Comparison of ENCODE assay signal across 34 mouse cellular contexts in genomic region chr3:138105056-138105455, GRCm38 (mm10). TPM values are rescaled to one million over a fixed set of nuclear protein-coding genes. Genes with fewer than 3 reads are reported as not detected.
A peak's percentile ranks its signal among the peaks of the same experiment; 100 is the strongest.
DNase-seq lines count a peak whose midpoint lies in the region; ATAC-seq lines count a peak whose summit lies in the region.
"Had no signal": no experiment of that assay in that cellular context is flagged by ENCODE, and none has a peak within 500 bp of the region (broad histone marks: within the 10 kb centered on the region; RNA-seq: fewer than 3 reads in every experiment).

No protein-coding gene starts in this region.

- H3K4me3 ChIP-seq in intestine, embryonic 14.5 days (ENCODE audit: low read depth, low read length) = no peak overlapping the region
- H3K4me3 ChIP-seq in intestine, embryonic 15.5 days (replicated peaks) = no peak overlapping the region
- H3K4me3 ChIP-seq: embryonic facial prominence, embryonic 15.5 days; forebrain, embryonic 13.5 days; gastrocnemius, adult 2 months; heart, embryonic 13.5 days; limb, embryonic 13.5 days; liver, embryonic 12.5 days; megakaryocyte, embryonic 14.5 days; midbrain, embryonic 12.5 days; neural tube, embryonic 13.5 days had no signal

- H3K4me2 ChIP-seq in intestine, embryonic 14.5 days (ENCODE audit: low read length) = no peak overlapping the region
- no peak overlapping the region for H3K4me2 ChIP-seq in intestine, embryonic 15.5 days (replicated peaks)
- H3K4me2 ChIP-seq: embryonic facial prominence, embryonic 15.5 days; forebrain, embryonic 13.5 days; heart, embryonic 13.5 days; limb, embryonic 13.5 days; liver, embryonic 12.5 days; midbrain, embryonic 12.5 days; neural tube, embryonic 13.5 days had no signal

- DNase-seq in adrenal gland, adult 2 months = peak; percentile 51
- no peak for DNase-seq in adrenal gland, postnatal 10 days
- DNase-seq in intestine, embryonic 14.5 days (ENCODE audit: low spot score) = peak; percentile 32
- peak; percentile 24 for DNase-seq in adrenal gland, adult 8-10 months
- DNase-seq in kidney, postnatal 36 days = no peak
- no peak for DNase-seq in left cerebral cortex, adult 18-20 months (ENCODE audit: low spot score in 2 of 2)
- DNase-seq: cerebellum, adult 11-12 months; cerebellum, postnatal 10 days; gastrocnemius, adult 2 months; gastrocnemius, postnatal 36 days; heart, adult 18-20 months; kidney, adult 9 months; kidney, postnatal 10 days; layer of hippocampus, adult 9-11 months; liver, postnatal 0 days; lung, postnatal 4 days; thymus, postnatal 4 days had no signal

- H3K27me3 ChIP-seq in intestine, embryonic 14.5 days (replicated peaks; ENCODE audit: control insufficient read depth, insufficient read depth, low read length) = no peaks in the 10 kb centered on the region
- H3K27me3 ChIP-seq in intestine, embryonic 15.5 days (replicated peaks) = no peaks in the 10 kb centered on the region
- H3K27me3 ChIP-seq: embryonic facial prominence, embryonic 15.5 days; forebrain, embryonic 13.5 days; heart, embryonic 13.5 days; limb, embryonic 13.5 days; liver, embryonic 12.5 days; megakaryocyte, embryonic 14.5 days; midbrain, embryonic 12.5 days; neural tube, embryonic 13.5 days had no signal

- H3K9ac ChIP-seq in intestine, embryonic 14.5 days (ENCODE audit: low read length) = no peak overlapping the region
- no peak overlapping the region for H3K9ac ChIP-seq in intestine, embryonic 15.5 days
- H3K9ac ChIP-seq: embryonic facial prominence, embryonic 15.5 days; forebrain, embryonic 13.5 days; heart, embryonic 13.5 days; limb, embryonic 13.5 days; liver, embryonic 12.5 days; liver, postnatal 0 days; midbrain, embryonic 12.5 days; neural tube, embryonic 13.5 days had no signal

- no peaks in the 10 kb centered on the region for H3K36me3 ChIP-seq in intestine, embryonic 14.5 days (ENCODE audit: control insufficient read depth, insufficient read depth, low read length)
- no peaks in the 10 kb centered on the region for H3K36me3 ChIP-seq in intestine, embryonic 15.5 days
- H3K36me3 ChIP-seq: embryonic facial prominence, embryonic 15.5 days; heart, embryonic 13.5 days; limb, embryonic 13.5 days; liver, embryonic 12.5 days; midbrain, embryonic 12.5 days; neural tube, embryonic 13.5 days had no signal

- ATAC-seq in intestine, embryonic 14.5 days (replicated peaks; ENCODE audit: low FRiP score, low TSS enrichment, low read depth) = no peak
- no peak for ATAC-seq in intestine, embryonic 15.5 days
- ATAC-seq: forebrain, embryonic 13.5 days; hindbrain, embryonic 16.5 days; intestine, embryonic 16.5 days; liver, embryonic 12.5 days; liver, postnatal 0 days had no signal

- 76% methylated on average over 5 of the region's 5 CpGs for WGBS in intestine, embryonic 14.5 days
- 76% methylated on average over 5 of the region's 5 CpGs for WGBS in intestine, embryonic 15.5 days

- H3K27ac ChIP-seq in intestine, embryonic 14.5 days (ENCODE audit: low read depth) = no peak overlapping the region
- no peak overlapping the region for H3K27ac ChIP-seq in intestine, embryonic 15.5 days
- H3K27ac ChIP-seq: embryonic facial prominence, embryonic 15.5 days; forebrain, embryonic 13.5 days; gastrocnemius, adult 2 months; heart, embryonic 13.5 days; limb, embryonic 13.5 days; liver, embryonic 12.5 days; midbrain, embryonic 12.5 days; neural tube, embryonic 13.5 days had no signal

- no peaks in the 10 kb centered on the region for H3K9me3 ChIP-seq in intestine, embryonic 14.5 days (ENCODE audit: control insufficient read depth, low read length)
- no peaks in the 10 kb centered on the region for H3K9me3 ChIP-seq in intestine, embryonic 15.5 days
- H3K9me3 ChIP-seq: embryonic facial prominence, embryonic 15.5 days; forebrain, embryonic 13.5 days; heart, embryonic 13.5 days; limb, embryonic 13.5 days; liver, embryonic 12.5 days; megakaryocyte, embryonic 14.5 days; midbrain, embryonic 12.5 days; neural tube, embryonic 13.5 days had no signal

- no peaks in the 10 kb centered on the region for H3K4me1 ChIP-seq in intestine, embryonic 14.5 days (replicated peaks; ENCODE audit: control insufficient read depth, insufficient read depth, low read length)
- no peaks in the 10 kb centered on the region for H3K4me1 ChIP-seq in intestine, embryonic 15.5 days (replicated peaks)
- H3K4me1 ChIP-seq: embryonic facial prominence, embryonic 15.5 days; forebrain, embryonic 13.5 days; heart, embryonic 13.5 days; limb, embryonic 13.5 days; liver, embryonic 12.5 days; midbrain, embryonic 12.5 days; neural tube, embryonic 13.5 days had no signal

RNA-seq across cellular contexts. Expression of gene Gm5105, which starts 37.9 kb away (rescaled TPM):
- total RNA-seq in adrenal gland, adult 2 months (2021) = not detected
- polyA plus RNA-seq in adrenal gland, adult 2 months (2012; rRNA removed) = not detected in 2 replicates
- under 1 TPM in 1 of 2 experiments, not detected in 1; 0.33 TPM for total RNA-seq in adrenal gland, postnatal 10 days (2021)
- 0.19 and 0.31 TPM in 2 replicates for polyA plus RNA-seq in intestine, embryonic 14.5 days (2014; fragmentation: Nextera tagmentation; extraction: Ambion mirVana)
- 0.24 and 0.31 TPM in 2 replicates for polyA plus RNA-seq in intestine, embryonic 15.5 days (2015; fragmentation: Nextera tagmentation; extraction: Ambion mirVana)
- under 1 TPM in 1 of 4 experiments, not detected in 3; 0.30 TPM for total RNA-seq in adrenal gland, adult 8-10 months (2022)
- under 1 TPM in 1 of 2 experiments, not detected in 1; 0.21 TPM for total RNA-seq in left cerebral cortex, adult 18-20 months (2021)
- total RNA-seq: common myeloid progenitor, adult 5-6 weeks; midbrain, postnatal 0 days had no signal
- polyA plus RNA-seq: forebrain, embryonic 13.5 days; hindbrain, embryonic 11.5 days; liver, embryonic 12.5 days; liver, postnatal 0 days; midbrain, embryonic 12.5 days; stomach, embryonic 14.5 days; testis, adult 2 months; thymus, postnatal 0 days had no signal

RNA-seq across cellular contexts. Expression of gene Trmt10a, which starts 38.2 kb away (rescaled TPM):
- total RNA-seq in adrenal gland, adult 2 months (2021) = 10 to 100 TPM in 1 of 2 experiments, 1 to 10 TPM in 1; 9.8 to 11.0 TPM
- 0.69 and 1.4 TPM in 2 replicates for polyA plus RNA-seq in adrenal gland, adult 2 months (2012; rRNA removed)
- 10 to 100 TPM in 1 of 2 experiments, 1 to 10 TPM in 1; 8.2 to 10.9 TPM for total RNA-seq in adrenal gland, postnatal 10 days (2021)
- 11.8 and 13.6 TPM in 2 replicates for polyA plus RNA-seq in intestine, embryonic 14.5 days (2014; fragmentation: Nextera tagmentation; extraction: Ambion mirVana)
- 8.8 and 12.9 TPM in 2 replicates for polyA plus RNA-seq in intestine, embryonic 15.5 days (2015; fragmentation: Nextera tagmentation; extraction: Ambion mirVana)
- total RNA-seq in adrenal gland, adult 8-10 months (2022) = 1 to 10 TPM; 4.9 to 9.2 (median 7.0) TPM
- 1 to 10 TPM; 4.0 to 4.9 TPM for total RNA-seq in left cerebral cortex, adult 18-20 months (2021)

RNA-seq across cellular contexts. Expression of gene Mttp, which starts 39.7 kb away (rescaled TPM):
- total RNA-seq in adrenal gland, adult 2 months (2021) = 10 to 100 TPM in 1 of 2 experiments, 1 to 10 TPM in 1; 5.5 to 12.6 TPM
- 0.51 and 0.68 TPM in 2 replicates for polyA plus RNA-seq in adrenal gland, adult 2 months (2012; rRNA removed)
- total RNA-seq in adrenal gland, postnatal 10 days (2021) = 10 to 100 TPM; 16.3 to 30.1 TPM
- polyA plus RNA-seq in intestine, embryonic 14.5 days (2014; fragmentation: Nextera tagmentation; extraction: Ambion mirVana) = 45.3 and 58.6 TPM in 2 replicates
- polyA plus RNA-seq in intestine, embryonic 15.5 days (2015; fragmentation: Nextera tagmentation; extraction: Ambion mirVana) = 228 and 249 TPM in 2 replicates
- total RNA-seq in adrenal gland, adult 8-10 months (2022) = 10 to 100 TPM in 2 of 4 experiments, 1 to 10 TPM in 2; 5.9 to 11.8 (median 8.8) TPM
- 1 to 10 TPM; 6.1 to 8.5 TPM for total RNA-seq in left cerebral cortex, adult 18-20 months (2021)

RNA-seq across cellular contexts. Expression of gene 1110002E22Rik, which starts 40.2 kb away (rescaled TPM):
- under 1 TPM in 1 of 2 experiments, not detected in 1; 0.06 TPM for total RNA-seq in adrenal gland, adult 2 months (2021)
- polyA plus RNA-seq in adrenal gland, adult 2 months (2012; rRNA removed) = 0.01 TPM in 1 of 2 replicates, not detected in the other
- 10 to 100 TPM in 1 of 2 experiments, 1 to 10 TPM in 1; 2.5 to 11.6 TPM for total RNA-seq in adrenal gland, postnatal 10 days (2021)
- 0.07 and 0.13 TPM in 2 replicates for polyA plus RNA-seq in intestine, embryonic 14.5 days (2014; fragmentation: Nextera tagmentation; extraction: Ambion mirVana)
- polyA plus RNA-seq in intestine, embryonic 15.5 days (2015; fragmentation: Nextera tagmentation; extraction: Ambion mirVana) = 0.14 and 0.18 TPM in 2 replicates
- total RNA-seq in adrenal gland, adult 8-10 months (2022) = under 1 TPM; 0.03 to 0.07 (median 0.04) TPM
- total RNA-seq in left cerebral cortex, adult 18-20 months (2021) = 1 to 10 TPM; 2.2 to 3.9 TPM
- total RNA-seq: common myeloid progenitor, adult 5-6 weeks had no signal

Comparison
In these comparisons a context has a peak if more than half of its experiments do, and no peak if none do; other contexts are left out.
1. DNase-seq: peak in adrenal gland, adult 2 months (single experiment), intestine, embryonic 14.5 days (single experiment) and adrenal gland, adult 8-10 months (single experiment); none in adrenal gland, postnatal 10 days (single experiment), kidney, postnatal 36 days (0 of 2) and left cerebral cortex, adult 18-20 months (0 of 2).